Mouse (Mus musculus): ENCODE measurements around the gene Mypop. TPM values are rescaled to one million over a fixed set of nuclear protein-coding genes. Genes with fewer than 3 reads are reported as not detected.
A peak's percentile ranks its signal among the peaks of the same experiment; 100 is the strongest.

Gene Mypop
- polyA plus RNA-seq, 1 experiment, result 50.8 TPM

DNA sequence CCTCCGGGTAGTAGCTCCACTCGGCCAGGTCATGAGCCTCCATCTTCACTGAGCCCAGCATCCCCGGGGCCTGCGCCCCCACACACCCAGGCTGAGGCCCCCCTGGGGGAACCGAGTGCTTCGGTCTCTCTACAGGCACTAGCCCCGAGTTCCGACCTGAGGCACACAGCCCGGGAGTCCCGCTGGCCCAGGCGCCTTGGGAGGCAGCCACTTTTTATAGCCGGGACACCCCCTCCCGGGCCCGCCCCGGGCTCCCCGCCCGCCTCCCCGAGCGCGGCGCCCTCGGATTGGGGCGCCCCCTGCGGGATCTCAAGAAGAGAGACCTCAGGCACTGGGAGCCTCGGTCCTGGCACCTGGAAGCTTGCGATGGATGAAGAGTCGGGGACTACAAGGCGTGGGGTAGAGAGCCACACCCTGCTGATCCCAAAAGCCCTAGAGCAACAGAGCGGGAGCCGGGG, 32.3 kb downstream of the Mypop start, which contains the start of gene Foxa3:
Gene Foxa3 (minus strand): TSS at position 182 of the 458 bp plus-strand sequence.
- no peak within 1 kb of the TSS for H3K27ac ChIP-seq (ENCODE audit: insufficient read depth, low read length)
- H3K4me1 ChIP-seq (ENCODE audit: control insufficient read depth, insufficient read depth, low read length), result no peaks in the 10 kb centered on the region
- H3K4me3 ChIP-seq (ENCODE audit: insufficient read depth, low read length), result peak within 1 kb of the TSS; percentile 92; the same call in 1 of the 2 replicates
- TF ChIP-seq POLR2A (IDR thresholded peaks at IDR 0.05; ENCODE audit: extremely low read depth, insufficient read depth, low read length), result no peak
- no peak for TF ChIP-seq CTCF (IDR thresholded peaks at IDR 0.05; ENCODE audit: extremely low read depth, insufficient read depth, low read length)

DNA sequence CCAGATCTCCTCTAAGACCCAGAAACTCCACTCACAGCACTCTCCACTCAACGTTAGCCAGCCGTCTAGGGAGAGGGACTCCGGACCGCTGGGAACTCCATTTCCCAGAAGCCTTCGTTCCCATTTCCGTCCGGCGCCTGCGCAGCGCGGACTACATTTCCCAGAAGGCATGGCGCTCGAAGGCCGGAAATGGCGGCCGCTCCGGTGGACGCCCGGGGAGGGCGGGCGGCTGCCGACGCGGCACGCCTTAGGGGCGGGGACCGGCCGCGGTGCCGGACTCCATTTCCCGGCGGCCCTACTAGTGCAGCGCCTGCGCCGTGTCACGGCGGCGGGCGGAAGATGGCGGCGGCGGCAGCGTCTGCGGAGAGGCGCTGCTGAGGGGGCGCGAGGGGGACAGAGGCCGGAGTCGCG, 33.1 kb downstream of the Mypop start, which contains the start of gene Sympk:
Gene Sympk (plus strand): TSS at position 282 of the 411 bp plus-strand sequence.
- TF ChIP-seq CTCF (IDR thresholded peaks at IDR 0.05; ENCODE audit: extremely low read depth, insufficient read depth, low read length) (no peak), POLR2A (IDR thresholded peaks at IDR 0.05; ENCODE audit: extremely low read depth, insufficient read depth, low read length) (0 out of 2 replicates have a peak, but pooled peaks have one; percentile 11)
- H3K27ac ChIP-seq (ENCODE audit: insufficient read depth, low read length), result no peak within 1 kb of the TSS
- H3K4me1 ChIP-seq (ENCODE audit: control insufficient read depth, insufficient read depth, low read length), result no peaks in the 10 kb centered on the region
- H3K4me3 ChIP-seq (ENCODE audit: insufficient read depth, low read length), result peak within 1 kb of the TSS; percentile 92

DNA sequence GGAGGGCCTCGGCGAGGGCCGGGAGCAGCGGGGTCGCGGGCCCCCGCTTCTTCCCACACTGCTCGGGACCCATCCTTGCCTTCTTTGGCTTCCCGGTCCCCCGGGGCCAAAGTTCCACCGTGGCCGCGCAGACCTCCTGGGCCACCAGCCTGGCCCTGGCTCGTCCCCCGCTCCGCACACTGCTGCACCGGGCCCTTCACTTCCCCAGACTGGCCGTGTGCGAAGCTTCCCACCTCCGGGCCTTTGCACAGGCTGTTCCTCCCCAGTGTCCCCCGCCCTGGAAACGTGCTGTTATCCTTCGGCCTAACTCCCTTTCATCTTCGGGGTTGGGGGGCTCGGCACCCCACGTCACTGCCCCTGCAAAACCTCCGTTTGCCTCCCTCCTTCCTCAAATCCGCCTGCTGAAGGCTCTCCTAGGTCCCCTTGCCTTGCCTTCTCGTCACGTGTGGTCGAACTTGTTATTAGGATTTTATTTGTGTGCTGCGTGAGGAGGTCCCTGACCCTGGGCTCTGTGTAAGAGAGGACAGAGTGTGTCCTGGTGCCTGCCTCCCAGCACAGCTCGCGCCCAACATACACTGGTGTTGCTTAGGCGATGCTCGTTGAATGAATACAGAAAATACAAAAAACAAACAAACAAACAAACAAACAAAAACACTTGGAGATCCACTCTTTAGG, 33.7 kb downstream of the Mypop start:
- TF ChIP-seq CTCF (IDR thresholded peaks at IDR 0.05; ENCODE audit: extremely low read depth, insufficient read depth, low read length) (no peak), POLR2A (IDR thresholded peaks at IDR 0.05; ENCODE audit: extremely low read depth, insufficient read depth, low read length) (no peak)
- no peak overlapping the region for H3K27ac ChIP-seq (ENCODE audit: insufficient read depth, low read length)
- H3K4me1 ChIP-seq (ENCODE audit: control insufficient read depth, insufficient read depth, low read length), result no peaks in the 10 kb centered on the region
- H3K4me3 ChIP-seq (ENCODE audit: insufficient read depth, low read length), result peak overlapping the region; percentile 92

DNA sequence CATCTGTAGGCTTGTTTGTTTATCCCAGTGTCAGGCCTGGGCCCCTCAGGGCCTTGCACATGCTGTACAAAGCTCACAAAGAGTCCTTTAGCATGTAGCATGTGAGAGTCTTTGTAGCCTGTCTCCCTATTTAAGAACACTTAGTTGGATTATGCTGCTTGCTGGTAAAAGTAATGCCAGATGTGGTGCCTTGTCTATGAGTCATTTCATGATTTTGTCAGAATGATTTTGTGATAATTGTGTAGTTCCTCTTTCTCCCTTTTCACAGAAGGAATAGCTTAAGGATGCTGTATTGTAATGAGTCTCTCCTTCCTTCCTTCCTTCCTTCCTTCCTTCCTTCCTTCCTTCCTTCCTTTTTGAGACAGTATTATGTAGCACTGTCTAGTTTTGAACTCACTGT, 37.0 kb downstream of the Mypop start:
- no peak overlapping the region for H3K27ac ChIP-seq (ENCODE audit: insufficient read depth, low read length)
- TF ChIP-seq CTCF (IDR thresholded peaks at IDR 0.05; ENCODE audit: extremely low read depth, insufficient read depth, low read length), result no peak
- no peak for TF ChIP-seq POLR2A (IDR thresholded peaks at IDR 0.05; ENCODE audit: extremely low read depth, insufficient read depth, low read length)
- H3K4me3 ChIP-seq (ENCODE audit: insufficient read depth, low read length), result no peak overlapping the region
- H3K4me1 ChIP-seq (ENCODE audit: control insufficient read depth, insufficient read depth, low read length), result no peaks in the 10 kb centered on the region

DNA sequence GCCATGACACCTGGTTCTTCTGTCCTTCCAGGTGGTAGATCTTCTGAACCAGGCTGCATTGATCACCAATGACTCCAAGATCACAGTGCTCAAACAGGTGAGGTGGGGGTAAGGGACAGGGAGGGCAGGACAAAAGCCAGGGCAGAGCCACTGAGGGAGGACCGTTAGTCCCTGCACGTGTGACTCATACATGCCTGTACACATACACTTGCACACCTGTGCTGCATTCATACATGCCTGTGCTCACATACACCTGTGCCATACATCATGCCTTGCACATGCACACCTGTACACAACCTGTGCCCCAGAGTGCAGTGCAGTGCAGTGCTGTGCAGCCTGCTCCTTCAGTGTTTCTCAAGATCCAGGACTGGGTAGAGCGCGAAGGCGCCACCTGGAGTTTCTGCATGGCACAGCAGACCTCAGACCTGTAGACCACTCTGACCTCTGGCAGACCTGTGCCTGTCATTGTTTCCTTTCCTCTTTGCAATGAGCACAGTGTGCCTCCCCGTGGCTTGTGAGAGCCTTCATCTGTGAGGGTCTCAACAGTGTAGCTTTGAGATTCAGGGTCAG, 38.1 kb downstream of the Mypop start:
- no peak overlapping the region for H3K4me3 ChIP-seq (ENCODE audit: insufficient read depth, low read length)
- TF ChIP-seq CTCF (IDR thresholded peaks at IDR 0.05; ENCODE audit: extremely low read depth, insufficient read depth, low read length) (peak; percentile 59), POLR2A (IDR thresholded peaks at IDR 0.05; ENCODE audit: extremely low read depth, insufficient read depth, low read length) (no peak)
- no peaks in the 10 kb centered on the region for H3K4me1 ChIP-seq (ENCODE audit: control insufficient read depth, insufficient read depth, low read length)
- no peak overlapping the region for H3K27ac ChIP-seq (ENCODE audit: insufficient read depth, low read length)

DNA sequence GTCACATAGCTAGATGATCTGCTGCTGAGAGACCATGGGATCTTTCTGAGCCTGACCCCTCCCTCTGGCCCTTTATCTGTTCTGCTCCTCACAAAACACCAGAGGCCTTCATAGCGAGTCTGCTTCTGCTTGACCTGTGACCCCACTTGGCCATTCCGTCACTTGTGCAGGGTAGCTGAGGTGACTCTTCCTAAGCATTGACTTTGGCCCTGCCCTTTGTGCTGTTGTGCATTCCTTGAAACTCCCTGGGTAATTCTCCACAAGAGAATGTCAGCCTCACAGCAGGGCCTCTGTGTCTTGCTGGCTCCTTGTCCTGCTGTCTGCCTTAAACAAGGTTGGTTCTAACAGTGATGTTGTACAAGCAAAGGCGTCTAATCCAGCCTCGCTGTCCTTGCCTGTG, 40.6 kb downstream of the Mypop start:
- Histone ChIP-seq H3K27ac (ENCODE audit: insufficient read depth, low read length) (no peak overlapping the region), H3K4me1 (ENCODE audit: control insufficient read depth, insufficient read depth, low read length) (no peaks in the 10 kb centered on the region), H3K4me3 (ENCODE audit: insufficient read depth, low read length) (no peak overlapping the region)
- TF ChIP-seq POLR2A (IDR thresholded peaks at IDR 0.05; ENCODE audit: extremely low read depth, insufficient read depth, low read length) (no peak), CTCF (IDR thresholded peaks at IDR 0.05; ENCODE audit: extremely low read depth, insufficient read depth, low read length) (no peak)

DNA sequence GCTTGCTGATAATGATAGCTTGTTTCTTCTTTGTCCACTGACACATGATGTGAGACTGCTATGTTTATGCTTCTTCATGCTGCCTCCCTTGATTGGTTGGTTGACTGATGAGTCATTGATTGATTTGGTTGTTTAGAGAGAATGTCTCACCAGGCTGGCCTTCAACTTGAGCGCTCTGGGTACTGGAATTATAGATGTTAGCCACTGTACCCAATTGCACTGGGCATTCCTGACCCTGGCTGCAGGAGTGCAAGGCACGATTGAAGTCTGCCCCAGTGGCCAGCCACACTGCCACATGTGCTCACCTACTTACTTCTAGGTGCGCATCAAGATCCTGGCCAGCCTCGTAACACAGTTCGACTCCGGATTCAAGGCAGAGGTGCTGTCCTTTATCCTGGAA, 53.6 kb downstream of the Mypop start:
- TF ChIP-seq CTCF (IDR thresholded peaks at IDR 0.05; ENCODE audit: extremely low read depth, insufficient read depth, low read length) (no peak), POLR2A (IDR thresholded peaks at IDR 0.05; ENCODE audit: extremely low read depth, insufficient read depth, low read length) (no peak)
- Histone ChIP-seq H3K27ac (ENCODE audit: insufficient read depth, low read length) (no peak overlapping the region), H3K4me3 (ENCODE audit: insufficient read depth, low read length) (no peak overlapping the region), H3K4me1 (ENCODE audit: control insufficient read depth, insufficient read depth, low read length) (no peaks in the 10 kb centered on the region)

DNA sequence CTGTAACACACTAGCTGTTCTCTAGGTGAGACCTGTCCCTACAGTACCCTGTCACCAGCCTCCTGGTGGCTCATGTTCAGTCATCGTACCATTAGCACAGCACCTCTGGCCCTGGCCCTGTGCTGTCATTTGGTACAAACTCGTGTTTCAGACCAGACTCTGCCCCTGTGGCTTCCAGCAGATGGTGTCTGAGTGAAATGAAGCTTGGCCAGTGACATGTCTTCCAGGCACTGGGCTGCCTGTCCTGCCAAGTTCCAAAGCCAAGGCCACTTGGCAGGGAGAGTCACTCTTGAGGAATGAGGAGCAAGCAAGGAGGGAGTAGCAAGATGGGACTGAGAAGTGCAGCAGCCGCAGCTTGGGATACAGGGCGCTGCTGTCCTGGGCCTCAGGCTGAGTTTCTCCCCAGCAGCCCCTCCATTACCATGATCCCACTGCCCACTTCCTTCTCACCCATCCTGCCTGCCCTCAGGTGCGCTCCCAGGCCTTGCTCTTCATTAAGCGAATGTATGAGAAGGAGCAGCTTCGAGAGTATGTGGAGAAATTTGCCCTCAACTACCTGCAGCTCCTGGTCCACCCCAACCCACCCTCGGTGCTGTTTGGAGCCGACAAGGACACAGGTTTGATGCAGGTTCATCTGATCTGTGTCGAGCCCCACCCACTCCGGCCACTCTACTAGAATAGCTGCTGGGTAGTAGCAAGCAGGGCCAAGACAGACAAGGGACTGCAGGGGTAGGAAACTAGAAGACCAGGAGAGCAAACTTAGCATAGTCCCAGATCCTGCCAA, 55.4 kb downstream of the Mypop start:
- Histone ChIP-seq H3K4me3 (ENCODE audit: insufficient read depth, low read length) (no peak overlapping the region), H3K27ac (ENCODE audit: insufficient read depth, low read length) (no peak overlapping the region), H3K4me1 (ENCODE audit: control insufficient read depth, insufficient read depth, low read length) (peaks cover 11% of the 10 kb centered on the region)
- TF ChIP-seq CTCF (IDR thresholded peaks at IDR 0.05; ENCODE audit: extremely low read depth, insufficient read depth, low read length) (no peak), POLR2A (IDR thresholded peaks at IDR 0.05; ENCODE audit: extremely low read depth, insufficient read depth, low read length) (no peak)

DNA sequence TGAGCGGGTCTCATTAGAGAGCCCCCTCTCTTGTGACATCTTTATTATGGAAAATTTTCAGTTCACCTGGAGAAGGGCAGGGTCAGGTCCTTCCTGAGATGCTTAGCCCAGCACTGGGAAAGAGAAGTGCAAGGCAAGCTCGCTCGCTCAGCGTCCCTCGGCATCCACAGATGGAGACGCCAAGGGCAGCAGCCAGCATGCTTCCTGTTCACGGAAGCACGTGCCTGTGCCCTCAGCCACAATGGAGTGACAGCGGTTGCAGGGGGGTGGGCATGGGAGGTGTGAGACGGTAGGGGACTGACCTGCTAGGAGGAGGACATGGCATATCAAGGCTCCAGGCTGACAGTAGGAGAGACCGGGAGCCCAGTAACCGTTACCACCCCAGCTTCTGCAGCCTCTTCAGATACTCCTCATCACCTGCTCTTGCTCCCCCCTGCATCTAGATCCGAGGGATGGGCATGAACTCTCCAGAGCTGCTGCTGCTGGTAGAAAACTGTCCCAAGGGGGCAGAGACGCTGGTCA, 57.0 kb downstream of the Mypop start:
- Histone ChIP-seq H3K4me1 (ENCODE audit: control insufficient read depth, insufficient read depth, low read length) (peaks cover 19% of the 10 kb centered on the region), H3K4me3 (ENCODE audit: insufficient read depth, low read length) (no peak overlapping the region), H3K27ac (ENCODE audit: insufficient read depth, low read length) (no peak overlapping the region)
- TF ChIP-seq POLR2A (IDR thresholded peaks at IDR 0.05; ENCODE audit: extremely low read depth, insufficient read depth, low read length) (no peak), CTCF (IDR thresholded peaks at IDR 0.05; ENCODE audit: extremely low read depth, insufficient read depth, low read length) (no peak)

Data from cortical plate, adult 2 months (tissue).